In the genomic region with DNA sequence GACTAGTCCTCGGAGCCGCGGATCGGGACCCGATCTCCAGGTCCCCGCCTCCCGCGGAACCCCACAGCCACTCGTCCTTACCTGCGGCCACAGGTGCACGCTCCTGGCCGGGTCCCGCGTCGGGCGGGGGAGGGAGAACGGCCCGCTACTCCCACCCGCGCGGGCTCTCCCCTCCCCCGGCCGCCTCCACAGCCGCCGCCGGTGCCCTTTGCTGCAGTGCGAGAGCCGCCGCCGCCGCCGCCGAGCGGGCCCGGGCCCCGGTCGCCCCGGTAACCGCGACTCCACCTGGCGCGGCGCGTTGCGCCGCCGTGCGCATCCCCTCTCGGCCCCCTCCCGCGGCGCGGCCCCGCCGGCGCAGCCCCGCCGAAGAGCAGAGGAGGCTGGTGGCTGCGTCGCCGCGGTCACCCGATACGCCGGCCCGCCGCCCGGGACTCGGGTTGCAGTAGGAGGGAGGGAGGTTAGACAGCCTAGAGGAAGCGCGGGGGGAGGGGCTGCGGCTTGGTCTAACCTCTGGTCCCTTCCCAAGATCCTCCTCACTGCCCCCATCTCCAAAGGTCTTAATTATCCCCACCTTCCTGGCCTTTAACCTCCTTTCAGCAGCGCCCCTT, we compare ENCODE assay signal across 8 mouse cellular contexts. TPM values are rescaled to one million over a fixed set of nuclear protein-coding genes. Genes with fewer than 3 reads are reported as not detected.
DNase-seq lines count a peak whose midpoint lies in the region; ATAC-seq and TF ChIP-seq lines count a peak whose summit lies in the region.

No protein-coding gene starts in this region.

- peak; percentile 70 for ATAC-seq in limb, embryonic 13.5 days (ENCODE audit: low FRiP score, low read depth)

- H3K36me3 ChIP-seq in spleen, adult 2 months (ENCODE audit: control insufficient read depth, insufficient read depth, low read length), result no peaks in the 10 kb centered on the region
- peaks cover 4% of the 10 kb centered on the region; the same call in 1 of the 2 replicates for H3K36me3 ChIP-seq in hindbrain, embryonic 10.5 days
- H3K36me3 ChIP-seq in limb, embryonic 13.5 days, result no peaks in the 10 kb centered on the region

- H3K4me1 ChIP-seq in spleen, adult 2 months (ENCODE audit: control insufficient read depth, insufficient read depth, insufficient read length), result peaks cover 5% of the 10 kb centered on the region; the same call in 1 of the 2 replicates
- peaks cover 74% of the 10 kb centered on the region for H3K4me1 ChIP-seq in hindbrain, embryonic 10.5 days (replicated peaks)
- H3K4me1 ChIP-seq in limb, embryonic 13.5 days, result peaks cover 14% of the 10 kb centered on the region

- peaks cover 32% of the 10 kb centered on the region for H3K27me3 ChIP-seq in spleen, adult 2 months (ENCODE audit: control insufficient read depth, insufficient read depth, low read length)
- H3K27me3 ChIP-seq in hindbrain, embryonic 10.5 days (ENCODE audit: insufficient read depth, poor library complexity, severe bottlenecking), result peaks cover 100% of the 10 kb centered on the region
- peaks cover 99% of the 10 kb centered on the region for H3K27me3 ChIP-seq in limb, embryonic 13.5 days

- 3% methylated on average over 46 of the region's 73 CpGs for WGBS in spleen, adult 2 months
- 1% methylated on average over 73 of the region's 73 CpGs for WGBS in hindbrain, embryonic 10.5 days
- 0% methylated on average over 25 of the region's 73 CpGs for WGBS in limb, embryonic 13.5 days

- no peak overlapping the region for H3K27ac ChIP-seq in spleen, adult 2 months (ENCODE audit: insufficient read depth, low read length)
- peak overlapping the region; percentile 83 for H3K27ac ChIP-seq in hindbrain, embryonic 10.5 days
- H3K27ac ChIP-seq in limb, embryonic 13.5 days, result no peak overlapping the region

- TF ChIP-seq POLR2A in spleen, adult 2 months (IDR thresholded peaks at IDR 0.05; ENCODE audit: low read depth, low read length), result no peak

- peak overlapping the region; percentile 67 for H3K9ac ChIP-seq in limb, embryonic 13.5 days

- no peaks in the 10 kb centered on the region for H3K9me3 ChIP-seq in hindbrain, embryonic 10.5 days
- no peaks in the 10 kb centered on the region for H3K9me3 ChIP-seq in limb, embryonic 13.5 days

- peak overlapping the region; percentile 23; the same call in 1 of the 2 replicates for H3K4me3 ChIP-seq in spleen, adult 2 months (ENCODE audit: extremely low read depth, insufficient read depth, insufficient read length)
- peak overlapping the region; percentile 75 for H3K4me3 ChIP-seq in hindbrain, embryonic 10.5 days
- H3K4me3 ChIP-seq in limb, embryonic 13.5 days, result peak overlapping the region; percentile 61

- no peak for TF ChIP-seq CTCF in spleen, adult 2 months (IDR thresholded peaks at IDR 0.05; ENCODE audit: extremely low read depth, insufficient read depth, insufficient read length, insufficient replicate concordance)

- DNase-seq in spleen, adult 2 months (ENCODE audit: low read depth in 1 of 2, low spot score in 2 of 2), result no peak
- DNase-seq in spleen, postnatal 36 days (ENCODE audit: low spot score in 2 of 2), result no peak
- DNase-seq in embryo, embryonic 9.5 days (ENCODE audit: extremely low spot score), result peak; percentile 84
- DNase-seq in hindbrain, embryonic 10.5 days (ENCODE audit: low spot score), result peak; percentile 74
- DNase-seq in neural tube, embryonic 10.5 days (ENCODE audit: extremely low spot score, low spot score), result peak; percentile 66
- DNase-seq in urinary bladder, adult 18-20 months (ENCODE audit: low spot score in 2 of 2), result no peak
- no peak for DNase-seq in layer of hippocampus, adult 9-11 months

- H3K4me2 ChIP-seq in limb, embryonic 13.5 days (replicated peaks), result peak overlapping the region; percentile 99

RNA-seq across cellular contexts. Expression of a gene that starts 29.1 kb away (rescaled TPM):
- polyA plus RNA-seq in spleen, adult 2 months (2012; rRNA removed), result 0.13 TPM in 2 replicates
- 0.76 and 1.8 TPM in 2 replicates for polyA plus RNA-seq in hindbrain, embryonic 10.5 days (2016; fragmentation: Nextera tagmentation; extraction: Ambion mirVana)
- 0.32 and 0.48 TPM in 2 replicates for polyA plus RNA-seq in limb, embryonic 13.5 days (2015; fragmentation: Nextera tagmentation; extraction: Ambion mirVana)

RNA-seq across cellular contexts. Expression of a gene that starts 46.8 kb away (rescaled TPM):
- polyA plus RNA-seq in spleen, adult 2 months (2012; rRNA removed), result not detected in 2 replicates
- polyA plus RNA-seq in hindbrain, embryonic 10.5 days (2016; fragmentation: Nextera tagmentation; extraction: Ambion mirVana), result 0.59 and 0.66 TPM in 2 replicates
- 1.1 and 1.5 TPM in 2 replicates for polyA plus RNA-seq in limb, embryonic 13.5 days (2015; fragmentation: Nextera tagmentation; extraction: Ambion mirVana)

Comparison
In these comparisons a context has a peak if more than half of its experiments do, and no peak if none do; other contexts are left out.
1. DNase-seq: peak in embryo, embryonic 9.5 days (single experiment), hindbrain, embryonic 10.5 days (single experiment) and neural tube, embryonic 10.5 days (single experiment); none in spleen, adult 2 months (0 of 2), spleen, postnatal 36 days (0 of 2), urinary bladder, adult 18-20 months (0 of 2) and layer of hippocampus, adult 9-11 months (single experiment).
2. H3K4me3 ChIP-seq: peak in every context shown above with its lines; median percentile 75 in hindbrain, embryonic 10.5 days; 61 in limb, embryonic 13.5 days; 23 in spleen, adult 2 months.